Mouse (Mus musculus) G1E (cell line): ENCODE data around the gene Nexn. TPM values are rescaled to one million over a fixed set of nuclear protein-coding genes. Genes with fewer than 3 reads are reported as not detected.
"Not testable (repeated sequence)": the region's sequence is repeated elsewhere in the genome, so short reads cannot be mapped to it uniquely, and the experiment has no call there.

ENCODE experiments used
- ATAC-seq: 2 replicates; pipeline ENCODE4 v1.8.0; 2016; ENCODE audit warnings: mild to moderate bottlenecking; ENCODE audit not compliant: insufficient number of reproducible peaks, poor library complexity, low FRiP score, severe bottlenecking; ENCODE audit errors: extremely low read depth
- DNase-seq: peaks from one replicate; pipeline ENCODE4 v3.0.0; 2012; ENCODE audit warnings: low spot score
- H3K27me3 ChIP-seq: 2 replicates; pipeline ENCODE4 v1.6.1; 2012; ENCODE audit warnings: mild to moderate bottlenecking, low read length, inconsistent platforms; ENCODE audit not compliant: insufficient read depth
- H3K36me3 ChIP-seq: replicated peaks from 2 replicates; pipeline ENCODE3; 2012; ENCODE audit warnings: mild to moderate bottlenecking, inconsistent platforms
- H3K4me1 ChIP-seq: 2 replicates; pipeline ENCODE4 v1.6.1; 2012; ENCODE audit warnings: low read depth, low read length, inconsistent platforms, mixed read lengths; ENCODE audit not compliant: insufficient read depth
- H3K4me3 ChIP-seq: 2 replicates; pipeline ENCODE4 v1.5.1; 2012; ENCODE audit warnings: low read depth, mild to moderate bottlenecking, inconsistent platforms, low read length, moderate library complexity, mixed read lengths
- H3K9me3 ChIP-seq: replicated peaks from 2 replicates; pipeline ENCODE4 v1.6.1; 2012; ENCODE audit warnings: inconsistent platforms
- CTCF ChIP-seq: IDR thresholded peaks from 2 replicates; pipeline ENCODE4 v1.5.1; 2012; ENCODE audit warnings: low read depth, low read length, inconsistent platforms, mixed read lengths
- GATA1 ChIP-seq: IDR thresholded peaks from 2 replicates; pipeline ENCODE4 v1.6.1; 2012; ENCODE audit warnings: borderline replicate concordance, low read length, inconsistent platforms, mixed read lengths
- GATA2 ChIP-seq: IDR thresholded peaks from 2 replicates; pipeline ENCODE4 v1.6.1; 2012; ENCODE audit warnings: low read depth, low read length, inconsistent platforms, borderline replicate concordance
- POLR2AphosphoS5 ChIP-seq: IDR thresholded peaks from 2 replicates; pipeline ENCODE4 v1.6.1; 2012; ENCODE audit warnings: low read depth, low read length, inconsistent platforms; ENCODE audit not compliant: insufficient replicate concordance
- TAL1 ChIP-seq: conservative IDR thresholded peaks from 2 replicates; pipeline ENCODE4 v1.6.1; 2012; ENCODE audit warnings: low read depth, low read length, inconsistent platforms, mixed read lengths
- polyA plus RNA-seq: library from polyadenylated mRNA; stranded (reverse); fragments of >175 nt; gene quantifications from 2 replicates; pipeline ENCODE4 v1.2.3, GENCODE M21; 2012
- total RNA-seq, 2 experiments: library from RNA; stranded (forward) in 1 of 2; stranded (reverse) in 1 of 2; fragments of 200-1000 nt in 1 of 2; fragments of >200 nt in 1 of 2; fragmentation: Nextera tagmentation in 1 of 2; gene quantifications; 2 replicates each; pipeline ENCODE4 v1.2.3; 2014 to 2017

The Nexn gene
- total RNA-seq (2014; fragmentation: Nextera tagmentation): not detected in 2 replicates
- 0.35 and 1.0 TPM in 2 replicates for total RNA-seq (2017)
- polyA plus RNA-seq: not detected in 2 replicates

GRCm38 (mm10) chr3:152266036-152266421 lies at the start of gene Nexn:
Nexn (minus strand) TSS chr3:152266350.
- Histone ChIP-seq H3K36me3 (no peaks in the 10 kb centered on the region), H3K4me3 (no peak within 1 kb of the TSS), H3K9me3 (no peaks in the 10 kb centered on the region), H3K4me1 (no peaks in the 10 kb centered on the region), H3K27me3 (peaks cover 42% of the 10 kb centered on the region; the same call in 1 of the 2 replicates)
- ATAC-seq: no peak
- DNase-seq: no peak
- TF ChIP-seq GATA1 (no peak), GATA2 (no peak), POLR2AphosphoS5 (no peak), TAL1 (no peak), CTCF (no peak)

- Histone ChIP-seq H3K4me1 (peaks cover 1% of the 10 kb centered on the region; the same call in 1 of the 2 replicates), H3K9me3 (0 out of 2 replicates have a peak, but pooled peaks cover 1% of the 10 kb centered on the region), H3K36me3 (peaks cover 35% of the 10 kb centered on the region), H3K27me3 (no peaks in the 10 kb centered on the region), H3K4me3 (no peak overlapping the region)
- DNase-seq (peak; percentile 32), ATAC-seq (peak; percentile 100)
- TF ChIP-seq CTCF: peak; percentile 61
- no peak for TF ChIP-seq TAL1
- no peak for TF ChIP-seq GATA2
- no peak for TF ChIP-seq GATA1
- TF ChIP-seq POLR2AphosphoS5: no peak
These were observed 49.5 kb upstream of the Nexn start for GRCm38 (mm10) chr3:152315613-152316012.

DNA sequence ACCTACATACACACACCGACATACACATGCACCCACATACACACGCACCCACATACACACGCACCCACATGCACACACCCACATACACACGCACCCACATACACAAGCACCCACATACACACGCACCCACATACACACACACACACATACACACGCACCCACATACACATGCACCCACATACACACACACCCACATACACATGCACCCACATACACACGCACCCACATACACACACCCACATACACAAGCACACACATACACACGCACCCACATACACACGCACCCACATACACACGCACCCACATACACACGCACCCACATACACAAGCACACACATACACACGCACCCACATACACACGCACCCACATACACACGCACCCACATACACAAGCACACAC lies 48.5 kb upstream of the Nexn start:
- H3K4me1 ChIP-seq, H3K27me3 ChIP-seq, H3K9me3 ChIP-seq, H3K4me3 ChIP-seq, ATAC-seq, DNase-seq: not testable (repeated sequence)
- peaks cover 40% of the 10 kb centered on the region for H3K36me3 ChIP-seq

GRCm38 (mm10) chr3:152309250-152309645 lies 43.1 kb upstream of the Nexn start:
- no peaks in the 10 kb centered on the region for H3K27me3 ChIP-seq
- no peak overlapping the region for H3K4me3 ChIP-seq
- no peaks in the 10 kb centered on the region for H3K9me3 ChIP-seq
- TF ChIP-seq CTCF: no peak
- no peak for TF ChIP-seq GATA2
- no peak for TF ChIP-seq GATA1
- TF ChIP-seq TAL1: no peak
- no peak for TF ChIP-seq POLR2AphosphoS5
- DNase-seq (no peak), ATAC-seq (no peak)
- peaks cover 6% of the 10 kb centered on the region for H3K4me1 ChIP-seq
- H3K36me3 ChIP-seq: peaks cover 74% of the 10 kb centered on the region

GRCm38 (mm10) chr3:152308485-152309249 lies 42.5 kb upstream of the Nexn start:
- Histone ChIP-seq H3K4me3 (no peak overlapping the region), H3K9me3 (no peaks in the 10 kb centered on the region), H3K27me3 (no peaks in the 10 kb centered on the region), H3K4me1 (peaks cover 6% of the 10 kb centered on the region), H3K36me3 (peaks cover 71% of the 10 kb centered on the region)
- DNase-seq: no peak
- no peak for TF ChIP-seq GATA2
- no peak for TF ChIP-seq TAL1
- ATAC-seq: peak; percentile 48; the same call in 1 of the 2 replicates

- H3K4me3 ChIP-seq: no peak overlapping the region
- ATAC-seq: no peak
- DNase-seq: no peak
- H3K4me1 ChIP-seq: peaks cover 6% of the 10 kb centered on the region
- no peaks in the 10 kb centered on the region for H3K9me3 ChIP-seq
- TF ChIP-seq TAL1 (no peak), GATA1 (no peak), GATA2 (no peak), CTCF (no peak), POLR2AphosphoS5 (no peak)
- H3K36me3 ChIP-seq: peaks cover 73% of the 10 kb centered on the region
- H3K27me3 ChIP-seq: no peaks in the 10 kb centered on the region
These were observed 39.8 kb upstream of the Nexn start for GRCm38 (mm10) chr3:152305971-152306370.
